Mouse (Mus musculus): ENCODE measurements around the gene Cog8.

- TF ChIP-seq CTCF (IDR thresholded peaks at IDR 0.05; ENCODE audit: extremely low read depth, insufficient read length, insufficient replicate concordance, low read depth, low read length) (no peak), POLR2A (IDR thresholded peaks at IDR 0.05; ENCODE audit: low read depth, low read length) (0 out of 2 replicates have a peak, but pooled peaks have one; percentile 17)
Measured at GRCm38 (mm10) chr8:107056076-107056972, at the start of gene Cog8, which contains the start of gene Nip7.
